Comparison of ENCODE assay signal across 9 mouse cellular contexts in genomic region chr8:121947753-121948141, GRCm38 (mm10). TPM values are rescaled to one million over a fixed set of nuclear protein-coding genes. Genes with fewer than 3 reads are reported as not detected.
DNase-seq lines count a peak whose midpoint lies in the region; ATAC-seq and TF ChIP-seq lines count a peak whose summit lies in the region.
"Had no signal": no experiment of that assay in that cellular context is flagged by ENCODE, and none has a peak within 500 bp of the region (broad histone marks: within the 10 kb centered on the region; RNA-seq: fewer than 3 reads in every experiment).

No protein-coding gene starts in this region.

- ATAC-seq in forebrain, embryonic 13.5 days, result peak; percentile 31
- ATAC-seq in lung, embryonic 15.5 days (ENCODE audit: borderline replicate concordance, extremely low read depth, low FRiP score, low TSS enrichment), result peak; percentile 45; the same call in 1 of the 2 replicates

- peaks cover 8% of the 10 kb centered on the region for H3K36me3 ChIP-seq in E14TG2a.4 (ENCODE audit: insufficient read depth, low read length)
- no peaks in the 10 kb centered on the region for H3K36me3 ChIP-seq in forebrain, embryonic 13.5 days (ENCODE audit: poor library complexity, severe bottlenecking)
- no peaks in the 10 kb centered on the region for H3K36me3 ChIP-seq in lung, embryonic 15.5 days
- no peaks in the 10 kb centered on the region for H3K36me3 ChIP-seq in thymus, adult 2 months (ENCODE audit: control insufficient read depth, insufficient read depth, low read length)

- H3K9me3 ChIP-seq in E14TG2a.4 (ENCODE audit: low read length), result no peaks in the 10 kb centered on the region
- no peaks in the 10 kb centered on the region for H3K9me3 ChIP-seq in forebrain, embryonic 13.5 days (replicated peaks)
- H3K9me3 ChIP-seq in lung, embryonic 15.5 days, result no peaks in the 10 kb centered on the region

- no peak for TF ChIP-seq CTCF in E14TG2a.4 (conservative IDR thresholded peaks at IDR 0.05; ENCODE audit: low read length)
- no peak for TF ChIP-seq CTCF in olfactory bulb, adult 2 months (IDR thresholded peaks at IDR 0.05; ENCODE audit: insufficient read depth, low read depth, low read length)
- TF ChIP-seq CTCF in thymus, adult 2 months (IDR thresholded peaks at IDR 0.05; ENCODE audit: borderline replicate concordance, control insufficient read depth, extremely low read depth, insufficient read depth, low read length, poor library complexity), result no peak

- no peaks in the 10 kb centered on the region for H3K27me3 ChIP-seq in E14TG2a.4 (ENCODE audit: insufficient read depth, low read length)
- no peaks in the 10 kb centered on the region for H3K27me3 ChIP-seq in forebrain, embryonic 13.5 days
- H3K27me3 ChIP-seq in lung, embryonic 15.5 days, result no peaks in the 10 kb centered on the region
- H3K27me3 ChIP-seq in thymus, adult 2 months (ENCODE audit: control insufficient read depth, insufficient read depth, low read length), result no peaks in the 10 kb centered on the region

- peaks cover 45% of the 10 kb centered on the region for H3K4me1 ChIP-seq in E14TG2a.4 (replicated peaks; ENCODE audit: low read depth, low read length)
- peaks cover 47% of the 10 kb centered on the region for H3K4me1 ChIP-seq in forebrain, embryonic 13.5 days
- peaks cover 38% of the 10 kb centered on the region for H3K4me1 ChIP-seq in lung, embryonic 15.5 days
- peaks cover 25% of the 10 kb centered on the region for H3K4me1 ChIP-seq in olfactory bulb, adult 2 months (ENCODE audit: control insufficient read depth, insufficient read depth, low read length)
- peaks cover 31% of the 10 kb centered on the region for H3K4me1 ChIP-seq in thymus, adult 2 months (replicated peaks; ENCODE audit: control insufficient read depth, insufficient read depth, low read length)

- peak; percentile 92 for DNase-seq in c-Kit-positive CD71-negative TER-119-negative erythroid progenitor cells, embryonic 14.5 days (ENCODE audit: low read depth)
- peak; percentile 87 for DNase-seq in heart, postnatal 25 days (ENCODE audit: low spot score)
- peak; percentile 86 for DNase-seq in layer of hippocampus, adult 11-12 months (ENCODE audit: low spot score)
- peak; percentile 91 for DNase-seq in thymus, adult 2 months

- peak overlapping the region; percentile 84 for H3K27ac ChIP-seq in forebrain, embryonic 13.5 days
- H3K27ac ChIP-seq in lung, embryonic 15.5 days, result peak overlapping the region; percentile 94
- H3K27ac ChIP-seq in olfactory bulb, adult 2 months (ENCODE audit: insufficient read depth, low read depth, low read length), result no peak overlapping the region
- peak overlapping the region; percentile 77 for H3K27ac ChIP-seq in thymus, adult 2 months (ENCODE audit: control insufficient read depth, insufficient read depth, low read length)

- intact Hi-C loops in heart, postnatal 25 days (cut with DNase I), result no loop called here

- under 1% methylated on average over 18 of the region's 18 CpGs for WGBS in forebrain, embryonic 13.5 days
- under 1% methylated on average over 18 of the region's 18 CpGs for WGBS in lung, embryonic 15.5 days
- WGBS in olfactory bulb, adult 2 months, result under 1% methylated on average over 18 of the region's 18 CpGs
- under 1% methylated on average over 18 of the region's 18 CpGs for WGBS in thymus, adult 2 months

- peak overlapping the region; percentile 80 for H3K4me3 ChIP-seq in E14TG2a.4 (replicated peaks; ENCODE audit: low read length)
- H3K4me3 ChIP-seq in forebrain, embryonic 13.5 days, result peak overlapping the region; percentile 36
- H3K4me3 ChIP-seq in lung, embryonic 15.5 days, result peak overlapping the region; percentile 40
- peak overlapping the region; percentile 28 for H3K4me3 ChIP-seq in olfactory bulb, adult 2 months (ENCODE audit: insufficient read depth, low read depth, low read length)
- H3K4me3 ChIP-seq in thymus, adult 2 months (ENCODE audit: control insufficient read depth, insufficient read depth, low read length), result peak overlapping the region; percentile 53

- no peak for TF ChIP-seq POLR2A in olfactory bulb, adult 2 months (IDR thresholded peaks at IDR 0.05; ENCODE audit: insufficient read depth, low read depth, low read length)
- peak; percentile 71 for TF ChIP-seq POLR2A in thymus, adult 2 months (IDR thresholded peaks at IDR 0.05; ENCODE audit: control insufficient read depth, extremely low read depth, insufficient read depth, low read length, poor library complexity)

- peak overlapping the region; percentile 63 for H3K9ac ChIP-seq in forebrain, embryonic 13.5 days
- peak overlapping the region; percentile 49 for H3K9ac ChIP-seq in lung, embryonic 15.5 days

- H3K4me2 ChIP-seq in forebrain, embryonic 13.5 days, result peak overlapping the region; percentile 66
- peak overlapping the region; percentile 77 for H3K4me2 ChIP-seq in lung, embryonic 15.5 days

RNA-seq across cellular contexts. Expression of gene Banp, which starts 1.8 kb away (rescaled TPM):
- polyA plus RNA-seq in forebrain, embryonic 13.5 days (2015; fragmentation: Nextera tagmentation; extraction: Ambion mirVana), result 57.5 and 60.9 TPM in 2 replicates
- 10 to 100 TPM; 15.0 to 26.5 TPM for total RNA-seq in heart, postnatal 25 days (2021)
- 40.2 and 50.4 TPM in 2 replicates for polyA plus RNA-seq in lung, embryonic 15.5 days (2015; fragmentation: Nextera tagmentation; extraction: Ambion mirVana)
- polyA plus RNA-seq in olfactory bulb, adult 2 months (2012; ENCODE audit: insufficient read depth, insufficient read length, low replicate concordance, missing spikeins), result not detected in 2 replicates
- polyA plus RNA-seq in thymus, adult 2 months (2012; rRNA removed), result 151 and 153 TPM in 2 replicates

RNA-seq across cellular contexts. Expression of gene Car5a, which starts 3.0 kb away (rescaled TPM):
- 0.25 TPM in 1 of 2 replicates, not detected in the other for polyA plus RNA-seq in forebrain, embryonic 13.5 days (2015; fragmentation: Nextera tagmentation; extraction: Ambion mirVana)
- total RNA-seq in heart, postnatal 25 days (2021), result not detected
- not detected in 2 replicates for polyA plus RNA-seq in lung, embryonic 15.5 days (2015; fragmentation: Nextera tagmentation; extraction: Ambion mirVana)
- not detected in 2 replicates for polyA plus RNA-seq in olfactory bulb, adult 2 months (2012; ENCODE audit: insufficient read depth, insufficient read length, low replicate concordance, missing spikeins)
- polyA plus RNA-seq in thymus, adult 2 months (2012; rRNA removed), result 0.75 TPM in 1 of 2 replicates, not detected in the other
- total RNA-seq: layer of hippocampus, postnatal 25 days had no signal

RNA-seq across cellular contexts. Expression of gene Slc7a5, which starts 40.3 kb away (rescaled TPM):
- polyA plus RNA-seq in forebrain, embryonic 13.5 days (2015; fragmentation: Nextera tagmentation; extraction: Ambion mirVana), result 28.1 and 30.6 TPM in 2 replicates
- total RNA-seq in heart, postnatal 25 days (2021), result 1 to 10 TPM; 3.2 to 4.9 TPM
- polyA plus RNA-seq in lung, embryonic 15.5 days (2015; fragmentation: Nextera tagmentation; extraction: Ambion mirVana), result 14.8 and 15.5 TPM in 2 replicates
- polyA plus RNA-seq in olfactory bulb, adult 2 months (2012; ENCODE audit: insufficient read depth, insufficient read length, low replicate concordance, missing spikeins), result not detected in 2 replicates
- polyA plus RNA-seq in thymus, adult 2 months (2012; rRNA removed), result 45.9 and 66.8 TPM in 2 replicates

Comparison
In these comparisons a context has a peak if more than half of its experiments do, and no peak if none do; other contexts are left out.
1. H3K4me3 ChIP-seq: peak in every context shown above with its lines; median percentile 80 in E14TG2a.4; 53 in thymus, adult 2 months; 40 in lung, embryonic 15.5 days; 36 in forebrain, embryonic 13.5 days; 28 in olfactory bulb, adult 2 months.
2. RNA of gene Banp, which starts 1.8 kb away (polyA plus RNA-seq): 151 to 153 TPM in thymus, adult 2 months, 57.5 to 60.9 TPM in forebrain, embryonic 13.5 days and 40.2 to 50.4 TPM in lung, embryonic 15.5 days; not detected in olfactory bulb, adult 2 months; every median in the first group is over 10 times any median in the second.
3. RNA of gene Slc7a5, which starts 40.3 kb away (polyA plus RNA-seq): 45.9 to 66.8 TPM in thymus, adult 2 months, 28.1 to 30.6 TPM in forebrain, embryonic 13.5 days and 14.8 to 15.5 TPM in lung, embryonic 15.5 days; not detected in olfactory bulb, adult 2 months; every median in the first group is over 10 times any median in the second.
4. Peak in every context shown above with its lines, with median percentiles within 50 percentile points of each other: DNase-seq.